In the genomic region with DNA sequence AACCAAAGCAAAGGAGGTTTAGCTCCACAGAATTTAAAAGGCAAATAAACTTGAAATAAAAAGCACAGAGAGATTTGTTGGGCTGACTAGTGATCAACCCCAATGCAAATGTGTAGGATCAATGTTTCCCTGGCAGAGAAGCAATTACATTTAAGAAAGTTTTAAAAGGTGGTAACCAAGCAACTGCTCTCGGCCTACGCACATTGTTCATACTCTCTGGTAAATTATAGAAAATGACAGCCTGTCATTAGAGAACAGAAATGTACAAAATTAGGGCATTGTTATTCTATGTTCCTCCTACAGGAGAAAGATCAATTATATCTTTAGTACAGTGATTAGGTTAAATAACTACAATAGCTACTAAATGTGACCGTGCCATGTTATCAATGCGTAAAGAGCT, we compare ENCODE assay signal across 20 mouse cellular contexts.
"Had no signal": no experiment of that assay in that cellular context is flagged by ENCODE, and none has a peak within 500 bp of the region (broad histone marks: within the 10 kb centered on the region; RNA-seq: fewer than 3 reads in every experiment).

No protein-coding gene starts in this region.

- H3K4me2 ChIP-seq: lung, embryonic 15.5 days; midbrain, embryonic 12.5 days; neural tube, embryonic 13.5 days; neural tube, embryonic 15.5 days had no signal

- H3K27me3 ChIP-seq: lung, embryonic 15.5 days; midbrain, embryonic 12.5 days; neural tube, embryonic 13.5 days; neural tube, embryonic 15.5 days had no signal

- H3K36me3 ChIP-seq: lung, embryonic 15.5 days; midbrain, embryonic 10.5 days; midbrain, embryonic 12.5 days; neural tube, embryonic 13.5 days; neural tube, embryonic 15.5 days had no signal

- H3K4me3 ChIP-seq: lung, embryonic 15.5 days; midbrain, embryonic 10.5 days; midbrain, embryonic 12.5 days; myocyte; neural tube, embryonic 13.5 days; neural tube, embryonic 15.5 days had no signal

- H3K4me1 ChIP-seq: lung, embryonic 15.5 days; midbrain, embryonic 10.5 days; midbrain, embryonic 12.5 days; neural tube, embryonic 13.5 days; neural tube, embryonic 15.5 days had no signal

- H3K9ac ChIP-seq: liver, postnatal 0 days; lung, embryonic 15.5 days; midbrain, embryonic 12.5 days; neural tube, embryonic 13.5 days; neural tube, embryonic 15.5 days had no signal

- H3K9me3 ChIP-seq: lung, embryonic 15.5 days; midbrain, embryonic 12.5 days; neural tube, embryonic 15.5 days had no signal

- ATAC-seq: liver, postnatal 0 days; midbrain, embryonic 16.5 days had no signal

- DNase-seq: liver, postnatal 0 days; lung, adult 2 months; lung, postnatal 10 days; lung, postnatal 4 days; midbrain, embryonic 14.5 days; retina, postnatal 1 day; right cerebral cortex, adult 18-20 months; right cerebral cortex, postnatal 25 days; right cerebral cortex, postnatal 4 days; spleen, adult 18-20 months; thymus, adult 2 months; thymus, postnatal 14 days; thymus, postnatal 36 days had no signal

- H3K27ac ChIP-seq: lung, embryonic 15.5 days; midbrain, embryonic 10.5 days; midbrain, embryonic 12.5 days; neural tube, embryonic 13.5 days; neural tube, embryonic 15.5 days had no signal
